Mouse (Mus musculus): ENCODE measurements around the gene Hck. TPM values are rescaled to one million over a fixed set of nuclear protein-coding genes. Genes with fewer than 3 reads are reported as not detected.

Hck gene
- total and polyA plus RNA-seq, 3 experiments, result 3.1 to 4.7 (median 4.6) TPM

Other genes starting within 250 kb of the Hck start
- not detected for gene Mylk2, start 197.1 kb upstream of the Hck start, total RNA-seq (2021)
- gene Mylk2, start 197.1 kb upstream of the Hck start, polyA plus RNA-seq (2012; rRNA removed), result not detected in 2 replicates
- gene Foxs1, start 175.3 kb upstream of the Hck start, total RNA-seq (2021), result 1 to 10 TPM; 3.2 to 3.7 TPM
- 11.1 and 13.1 TPM in 2 replicates for gene Foxs1, start 175.3 kb upstream of the Hck start, polyA plus RNA-seq (2012; rRNA removed)
- 1 to 10 TPM; 2.7 to 2.9 TPM for gene Dusp15, start 156.8 kb upstream of the Hck start, total RNA-seq (2021)
- gene Dusp15, start 156.8 kb upstream of the Hck start, polyA plus RNA-seq (2012; rRNA removed), result 0.82 and 1.8 TPM in 2 replicates
- under 1 TPM; 0.40 to 0.90 TPM for gene Ttll9, start 146.0 kb upstream of the Hck start, total RNA-seq (2021)
- 0.06 and 0.33 TPM in 2 replicates for gene Ttll9, start 146.0 kb upstream of the Hck start, polyA plus RNA-seq (2012; rRNA removed)
- 100 to 1,000 TPM; 146 to 245 TPM for gene Pdrg1, start 93.0 kb upstream of the Hck start, total RNA-seq (2021)
- gene Pdrg1, start 93.0 kb upstream of the Hck start, polyA plus RNA-seq (2012; rRNA removed), result 53.5 and 58.0 TPM in 2 replicates
- gene Xkr7, start 76.6 kb upstream of the Hck start, total RNA-seq (2021), result 1 to 10 TPM in 1 of 2 experiments, under 1 TPM in 1; 0.49 to 1.0 TPM
- 1.0 and 1.6 TPM in 2 replicates for gene Xkr7, start 76.6 kb upstream of the Hck start, polyA plus RNA-seq (2012; rRNA removed)
- 10 to 100 TPM; 12.7 to 15.3 TPM for gene Ccm2l, start 42.5 kb upstream of the Hck start, total RNA-seq (2021)
- 37.1 and 49.1 TPM in 2 replicates for gene Ccm2l, start 42.5 kb upstream of the Hck start, polyA plus RNA-seq (2012; rRNA removed)
- gene Tm9sf4, start 52.8 kb downstream of the Hck start, total RNA-seq (2021), result 100 to 1,000 TPM; 104 to 121 TPM
- 40.8 and 66.2 TPM in 2 replicates for gene Tm9sf4, start 52.8 kb downstream of the Hck start, polyA plus RNA-seq (2012; rRNA removed)
- 1 to 10 TPM; 1.9 to 3.9 TPM for gene Tspyl3, start 117.0 kb downstream of the Hck start, total RNA-seq (2021)
- gene Tspyl3, start 117.0 kb downstream of the Hck start, polyA plus RNA-seq (2012; rRNA removed), result 3.6 and 4.0 TPM in 2 replicates
- 1 to 10 TPM; 8.2 to 9.3 TPM for gene Plagl2, start 133.0 kb downstream of the Hck start, total RNA-seq (2021)
- gene Plagl2, start 133.0 kb downstream of the Hck start, polyA plus RNA-seq (2012; rRNA removed), result 3.7 and 5.2 TPM in 2 replicates
- 10 to 100 TPM; 47.6 to 57.0 TPM for gene Pofut1, start 133.1 kb downstream of the Hck start, total RNA-seq (2021)
- 43.5 and 46.5 TPM in 2 replicates for gene Pofut1, start 133.1 kb downstream of the Hck start, polyA plus RNA-seq (2012; rRNA removed)
- gene Kif3b, start 182.9 kb downstream of the Hck start, total RNA-seq (2021), result 10 to 100 TPM; 26.3 to 29.5 TPM
- 3.7 and 4.3 TPM in 2 replicates for gene Kif3b, start 182.9 kb downstream of the Hck start, polyA plus RNA-seq (2012; rRNA removed)
- 10 to 100 TPM; 20.5 to 24.7 TPM for gene Asxl1, start 237.4 kb downstream of the Hck start, total RNA-seq (2021)
- 7.3 and 7.5 TPM in 2 replicates for gene Asxl1, start 237.4 kb downstream of the Hck start, polyA plus RNA-seq (2012; rRNA removed)

All from adrenal gland, adult 2 months (tissue).